Mouse (Mus musculus) kidney, postnatal 14 days (tissue): ENCODE data around the gene Fance.
A peak's percentile ranks its signal among the peaks of the same experiment; 100 is the strongest.

Source experiments
- DNase-seq: peaks from one replicate; pipeline ENCODE4 v3.0.0; 2022; ENCODE audit warnings: mixed read lengths

The Fance gene

DNA sequence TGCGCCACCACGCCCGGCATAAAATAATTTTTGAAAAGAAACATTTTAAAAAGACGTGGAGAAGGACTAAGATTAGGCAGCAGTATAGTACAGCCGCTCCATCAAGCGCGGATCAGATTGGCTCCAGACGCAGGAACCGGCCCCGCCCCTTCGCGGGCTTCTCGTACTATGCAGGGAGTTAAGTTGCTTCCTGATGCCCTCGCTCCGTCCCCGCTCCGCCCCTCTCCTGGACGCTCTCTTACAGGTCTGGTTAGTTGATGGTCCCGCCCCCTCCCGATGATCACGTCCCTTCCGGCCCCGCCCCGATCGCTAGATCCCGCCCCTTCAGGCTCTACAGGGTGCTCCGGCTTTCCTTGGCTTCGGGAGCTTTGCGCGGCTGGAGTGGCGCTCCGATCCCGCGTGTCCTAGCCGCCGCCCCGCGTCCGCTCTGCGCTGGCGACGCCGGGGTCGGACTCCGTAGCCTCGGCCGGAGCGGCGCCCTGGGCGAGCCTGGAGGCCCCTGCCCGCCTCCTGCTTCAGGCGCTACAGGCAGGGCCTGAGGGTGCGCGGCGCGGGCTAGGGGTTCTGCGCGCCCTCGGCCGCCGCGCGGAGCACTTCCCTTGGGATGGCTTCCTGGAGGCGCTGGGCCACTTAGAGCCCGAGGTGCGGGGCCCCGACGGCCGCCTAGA lies at the start of gene Fance:
Gene Fance (plus strand): TSS at position 308 of the 668 bp plus-strand sequence.
- DNase-seq, result peak; percentile 99

DNA sequence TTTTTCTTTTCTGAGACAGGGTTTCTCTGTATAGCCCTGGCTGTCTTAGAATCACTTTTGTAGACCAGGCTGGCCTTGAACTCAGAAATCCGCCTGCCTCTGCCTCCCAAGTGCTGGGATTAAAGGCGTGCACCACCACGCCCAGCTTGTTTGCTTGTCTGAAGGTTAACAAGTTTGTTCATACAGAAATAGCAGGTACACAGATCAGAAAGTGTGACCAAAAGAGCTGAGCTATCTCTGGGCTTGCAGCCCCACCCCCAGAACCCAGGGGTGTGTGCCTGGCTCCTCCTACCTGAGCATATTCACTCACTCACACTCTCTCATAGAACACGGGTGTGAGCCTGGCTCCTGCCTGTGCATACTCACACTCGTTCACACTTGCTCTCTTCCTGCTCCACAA lies 46.1 kb upstream of the Fance start:
- DNase-seq, result no peak

DNA sequence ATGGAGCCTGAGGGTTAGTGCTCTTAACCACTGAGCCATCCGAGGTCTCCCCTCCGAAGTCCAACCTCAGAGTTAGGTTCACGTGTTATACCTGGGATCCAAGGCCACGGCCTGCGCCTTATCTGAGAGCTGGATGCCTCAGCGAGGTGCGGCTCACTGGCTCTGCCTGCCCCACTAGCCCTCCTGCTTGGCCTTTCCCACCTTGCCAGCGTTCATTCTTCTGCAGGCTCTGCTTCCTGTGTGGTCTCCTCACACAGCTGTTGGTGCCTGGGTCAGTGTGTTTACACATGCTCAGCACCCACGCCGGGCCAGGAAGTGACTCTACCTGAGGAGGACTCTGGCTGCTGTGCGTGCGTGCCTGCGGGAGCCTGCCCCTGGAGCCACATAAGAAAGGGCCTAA lies 43.2 kb upstream of the Fance start:
- DNase-seq, result no peak

DNA sequence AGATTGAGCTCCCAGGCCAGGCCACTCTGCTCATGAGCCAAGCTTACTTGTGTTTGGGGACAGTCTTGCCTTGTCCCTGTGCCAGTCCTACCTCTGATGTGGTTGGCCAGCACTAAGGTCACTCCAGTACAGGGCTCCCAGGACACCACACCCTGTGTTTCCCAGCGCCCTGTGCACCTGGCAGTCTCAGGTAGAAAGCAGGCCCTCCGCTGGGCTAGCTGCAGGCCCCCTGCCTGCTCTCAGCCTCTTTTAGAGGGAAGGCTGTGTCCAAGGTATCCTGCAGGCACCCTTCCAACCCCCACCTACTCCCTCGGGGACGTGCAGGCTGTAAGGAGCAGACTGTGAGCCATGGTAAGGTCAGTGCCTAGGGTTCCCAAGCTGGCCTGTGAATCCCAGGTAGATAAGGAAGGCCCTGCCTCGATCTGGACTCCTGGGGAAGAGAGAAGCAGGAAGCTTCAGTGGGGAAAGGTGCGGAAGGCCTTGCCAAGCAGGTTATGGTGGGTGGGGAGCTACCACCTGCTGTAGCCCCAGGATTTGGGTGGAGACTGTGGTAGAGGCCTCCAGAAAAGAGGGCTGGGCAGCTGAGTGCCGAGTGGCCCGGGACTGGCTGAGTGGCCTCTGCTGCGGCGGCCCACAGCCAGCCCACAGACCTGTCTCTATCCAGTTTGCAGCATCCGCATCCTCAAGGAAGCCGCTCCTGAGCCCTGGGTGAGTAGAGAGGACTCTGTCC lies 41.6 kb upstream of the Fance start:
- DNase-seq, result no peak

DNA sequence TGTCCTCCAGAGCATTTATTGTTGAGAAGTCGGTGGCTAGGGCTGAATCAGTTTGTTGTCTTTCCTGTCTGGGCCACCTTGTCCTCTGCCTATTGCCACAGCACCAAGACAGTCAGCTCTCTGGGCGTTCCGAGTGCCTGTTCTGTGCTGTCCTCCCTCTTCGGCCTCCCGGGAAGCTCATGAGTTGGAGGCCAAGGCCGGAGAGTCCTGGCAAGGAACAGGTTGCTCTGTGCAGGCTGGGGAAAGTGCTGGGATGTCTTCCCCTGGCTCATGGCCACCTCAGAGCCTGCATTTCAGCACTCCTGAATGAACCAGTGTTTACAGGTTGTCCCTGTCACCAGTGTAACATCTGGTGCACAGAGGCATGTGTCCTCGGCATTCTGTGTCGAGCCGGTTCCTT lies 41.0 kb upstream of the Fance start:
- DNase-seq, result no peak

DNA sequence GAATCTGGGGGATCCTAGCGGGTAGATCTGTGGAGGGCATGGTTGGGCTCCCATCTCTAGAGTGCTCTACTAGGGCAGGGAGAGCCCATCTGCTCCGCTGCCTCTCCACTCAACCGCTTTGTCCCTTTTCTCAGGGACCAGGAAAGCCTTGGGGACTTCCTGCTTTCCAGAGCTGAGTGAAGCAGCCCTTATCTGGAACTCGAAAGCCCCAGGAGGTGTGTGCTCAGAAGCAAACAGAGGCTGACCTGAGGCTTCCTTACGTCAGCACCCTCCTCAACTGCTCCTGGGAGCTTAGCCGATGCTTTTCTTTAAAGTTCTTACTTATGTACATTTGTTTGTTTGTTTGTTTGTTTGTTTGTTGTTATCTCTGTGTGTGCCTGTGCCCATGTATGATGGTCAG lies 40.5 kb upstream of the Fance start:
- no peak for DNase-seq

DNA sequence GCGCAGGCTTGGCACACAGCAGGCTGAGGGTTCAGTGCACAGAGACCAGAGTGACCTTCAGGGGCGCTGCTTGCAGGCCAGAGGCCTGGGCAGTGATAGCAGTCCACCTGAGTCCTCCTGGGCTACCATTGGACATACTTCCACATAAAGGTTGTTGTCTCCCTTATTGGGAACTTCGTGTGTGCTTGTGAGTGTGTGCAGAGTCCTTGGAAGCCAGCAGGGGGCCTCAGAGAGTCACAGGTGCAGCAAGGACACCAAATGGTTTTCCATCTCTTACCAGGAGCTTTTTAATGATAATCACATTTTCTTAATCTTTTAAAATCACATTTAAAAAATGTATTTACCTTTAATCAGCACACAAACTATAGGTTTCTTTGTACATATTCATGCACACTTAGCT lies 38.6 kb upstream of the Fance start:
- no peak for DNase-seq

DNA sequence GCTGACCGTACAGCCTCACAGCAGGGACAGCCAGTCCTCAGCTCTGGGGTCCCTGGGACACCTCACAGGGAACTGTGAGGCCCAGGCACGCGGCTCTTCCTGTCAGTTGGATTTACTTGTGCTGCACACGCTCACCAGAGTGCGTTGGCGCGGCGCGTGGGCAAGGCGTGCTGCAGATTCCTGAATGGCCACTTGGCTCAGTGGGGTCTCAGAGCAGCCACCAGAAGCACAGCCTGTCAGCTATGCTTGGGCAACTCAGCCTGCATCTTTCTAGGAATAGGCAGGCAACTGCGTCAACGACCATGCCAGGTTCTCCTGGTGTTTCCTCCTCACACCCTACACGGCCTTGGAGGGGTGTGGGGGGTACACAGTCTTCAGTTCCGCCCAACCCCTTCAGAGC lies 36.1 kb upstream of the Fance start:
- DNase-seq, result no peak

DNA sequence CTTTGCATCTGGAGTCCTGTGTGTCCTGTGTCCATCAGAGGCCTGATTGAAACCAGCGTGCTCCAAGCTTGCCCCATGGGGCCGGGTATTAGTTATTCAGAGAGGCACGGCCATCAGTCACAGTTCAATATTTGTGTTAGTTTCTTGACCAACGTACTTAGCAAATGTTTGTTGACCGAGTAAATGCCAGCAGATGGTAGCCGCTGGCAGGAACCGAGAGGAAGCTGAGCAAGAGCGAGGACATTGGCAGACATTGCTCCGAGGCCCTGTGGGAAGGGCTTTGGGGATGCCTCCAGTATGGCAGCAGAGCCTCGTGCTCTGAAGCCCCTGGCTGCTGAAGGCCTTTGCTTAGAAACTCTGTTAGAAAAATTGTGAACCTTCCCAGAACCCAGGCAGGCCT lies 35.6 kb upstream of the Fance start:
- DNase-seq, result no peak

DNA sequence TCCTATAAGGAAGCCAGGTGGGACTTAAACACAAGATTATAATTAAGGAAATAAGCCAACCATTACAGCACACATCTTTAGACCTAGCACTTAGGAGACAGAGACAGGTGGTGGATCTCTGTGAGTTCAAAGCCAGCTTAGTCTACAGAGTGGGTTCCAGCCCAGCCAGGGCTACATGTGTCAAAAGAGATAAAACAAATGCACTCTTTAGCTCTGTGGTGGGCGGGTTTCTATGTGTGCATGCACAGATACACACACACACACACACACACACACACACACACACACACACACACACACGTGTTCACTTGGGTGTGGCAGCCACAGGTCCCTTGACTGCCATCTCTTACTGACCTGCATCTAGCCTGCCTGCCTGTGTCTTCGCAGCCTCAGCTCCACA lies 35.2 kb upstream of the Fance start:
- no peak for DNase-seq

DNA sequence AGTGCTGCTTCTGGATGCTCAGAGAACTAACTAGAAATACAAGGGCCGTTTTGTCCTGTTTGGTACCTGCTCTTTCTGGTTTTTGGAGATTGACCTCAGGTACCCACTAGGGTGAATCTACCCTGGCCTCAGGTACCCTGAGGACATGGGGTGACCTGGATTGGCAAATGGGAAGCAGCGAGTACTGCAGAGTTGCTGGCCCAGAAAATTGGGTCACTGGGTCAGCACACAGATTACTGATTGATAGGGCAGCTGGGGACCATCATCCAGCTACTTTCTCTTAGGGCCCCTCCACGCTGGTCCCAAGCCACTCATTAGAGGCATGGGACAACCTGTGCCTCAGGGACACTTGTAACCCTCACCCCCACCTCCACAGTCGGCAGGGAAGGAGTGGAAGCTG lies 34.1 kb upstream of the Fance start:
- peak; percentile 82 for DNase-seq

DNA sequence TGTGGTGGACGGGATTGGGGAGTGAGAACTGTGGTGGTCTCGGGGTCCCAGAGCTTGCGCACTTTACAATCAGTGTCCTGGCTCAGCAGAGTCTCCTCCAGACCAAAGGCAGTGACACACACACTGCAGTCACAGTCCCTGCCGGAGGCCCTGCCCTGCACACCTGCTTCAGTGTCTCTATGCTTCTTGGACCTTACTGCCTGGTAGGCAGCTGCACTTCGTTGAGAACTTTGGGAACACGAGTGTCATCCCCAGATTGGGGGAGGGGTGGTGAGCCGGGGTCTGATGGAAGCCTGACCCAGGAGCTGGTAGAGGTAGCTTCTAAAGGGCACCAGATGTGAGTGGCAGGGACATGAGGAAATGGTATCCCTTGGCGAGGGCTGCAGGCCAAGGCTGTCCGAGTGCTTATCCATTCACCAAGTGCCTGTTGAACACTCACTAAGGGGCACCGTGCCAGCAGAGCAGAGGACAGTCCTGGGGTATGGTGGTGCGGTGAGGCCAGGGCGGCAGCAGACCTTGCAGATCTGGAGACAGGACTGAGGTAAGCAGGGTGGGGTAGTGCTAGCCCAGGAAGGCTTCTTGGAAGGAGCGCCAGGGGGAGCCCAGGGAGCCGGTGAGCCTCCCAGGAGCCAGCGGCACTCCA lies 33.4 kb upstream of the Fance start:
- peak; percentile 90 for DNase-seq

DNA sequence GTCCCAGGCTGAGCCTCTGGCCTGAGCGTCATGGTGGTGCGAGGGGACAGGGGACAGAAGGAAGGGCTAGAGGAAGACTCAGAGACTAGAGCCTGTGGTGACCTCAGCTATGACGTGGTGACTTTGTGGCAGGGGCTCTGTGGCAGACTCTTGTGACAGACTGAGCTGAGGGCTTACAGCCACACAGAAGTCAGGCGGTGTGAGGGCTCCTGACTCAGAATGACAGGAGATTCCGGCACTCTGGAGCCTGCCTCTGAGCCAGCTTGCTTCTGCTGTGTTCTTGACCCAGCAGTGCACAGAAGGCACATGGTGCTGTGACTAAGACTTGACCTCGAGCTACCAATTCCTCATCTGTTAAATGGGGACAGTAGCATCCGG lies 32.9 kb upstream of the Fance start:
- DNase-seq, result no peak

DNA sequence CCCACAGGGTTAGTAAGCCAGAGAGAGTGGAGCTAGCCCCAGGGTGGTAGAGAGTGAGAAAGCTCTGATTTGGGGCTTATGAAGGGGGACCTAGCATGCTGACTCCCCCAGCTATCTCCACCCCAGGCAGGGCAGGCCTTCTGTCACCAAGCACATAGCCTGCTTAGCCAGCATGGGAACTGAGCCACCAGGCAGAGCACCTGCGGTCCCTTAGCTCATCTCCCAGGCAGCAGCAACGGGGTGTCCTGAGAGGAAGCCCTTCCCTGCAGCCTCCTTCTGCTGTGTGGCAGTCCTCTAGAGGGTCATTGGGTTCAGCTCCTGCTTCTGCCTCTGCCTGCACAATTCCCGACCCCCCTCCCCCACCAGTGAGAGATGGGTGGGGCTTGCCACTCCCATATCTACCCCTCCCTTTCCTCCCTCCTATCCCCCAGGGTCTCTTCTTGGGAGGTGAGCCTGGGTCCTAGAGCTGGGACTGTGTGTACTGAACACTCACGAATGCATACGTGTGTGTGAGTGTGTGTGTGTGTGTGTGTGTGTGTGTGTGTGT lies 32.4 kb upstream of the Fance start:
- peak; percentile 45 for DNase-seq

DNA sequence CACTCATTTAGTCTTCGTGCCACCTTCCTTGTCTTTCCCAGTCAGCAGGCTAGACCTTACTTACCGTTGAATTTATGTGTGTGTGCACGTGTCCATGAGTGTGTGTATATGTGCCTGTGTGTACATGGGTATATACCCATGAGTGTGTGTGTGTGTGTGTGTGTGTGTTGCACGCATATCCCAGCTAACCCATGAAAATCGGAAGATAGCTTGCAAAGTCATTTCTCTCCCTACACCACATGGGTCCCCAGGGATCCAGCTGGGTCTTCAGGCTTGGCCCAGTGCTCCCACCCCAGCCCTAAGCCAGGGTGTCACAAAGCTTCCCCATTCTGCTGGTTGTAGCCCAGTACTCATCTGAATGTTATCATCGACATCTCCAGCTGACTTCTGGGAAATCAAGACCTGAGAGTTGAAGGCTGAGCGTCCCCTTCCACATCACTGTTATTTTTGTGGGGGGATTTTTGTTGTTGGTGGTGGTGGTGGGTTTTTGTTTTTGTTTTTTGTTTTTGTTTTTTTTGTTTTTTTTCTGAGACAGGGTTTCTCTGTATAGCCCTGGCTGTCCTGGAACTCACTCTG lies 31.4 kb upstream of the Fance start:
- no peak for DNase-seq

DNA sequence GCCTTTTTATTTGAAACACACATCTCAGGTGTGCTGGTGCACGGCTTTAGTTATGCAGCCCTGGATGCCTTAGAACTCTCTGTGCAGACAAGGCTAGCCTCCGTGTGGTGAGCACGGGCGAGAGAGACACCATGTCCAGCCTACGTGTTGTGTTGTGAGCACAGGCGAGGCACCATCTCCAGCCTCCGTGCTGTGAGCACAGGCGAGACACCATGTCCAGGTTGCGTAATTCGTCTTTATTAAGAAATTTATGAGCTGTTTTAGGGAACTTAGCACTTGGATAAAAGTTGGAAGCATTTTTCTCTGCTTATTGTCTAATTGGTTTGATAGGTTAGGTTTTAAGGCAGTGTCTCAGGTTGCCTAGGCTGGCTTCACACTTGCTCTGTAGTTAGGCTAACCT lies 30.1 kb upstream of the Fance start:
- DNase-seq, result no peak

DNA sequence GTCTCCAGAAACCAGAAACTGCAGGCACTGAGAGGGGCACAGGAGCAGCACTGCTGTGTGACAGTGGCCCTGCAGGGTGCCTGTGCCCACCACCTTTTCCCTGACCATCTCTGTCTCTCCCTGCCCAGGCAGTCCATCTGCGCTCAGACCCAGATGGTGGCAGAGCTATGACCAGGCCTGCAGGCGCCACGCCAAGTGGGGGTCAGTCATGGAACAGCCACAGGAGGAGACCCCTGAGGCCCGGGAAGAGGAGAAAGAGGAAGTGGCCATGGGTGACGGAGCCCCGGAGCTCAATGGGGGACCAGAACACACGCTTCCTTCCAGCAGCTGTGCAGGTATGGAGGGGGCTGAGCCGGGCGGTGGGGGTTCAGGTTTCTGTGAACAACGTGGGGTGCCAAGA lies 27.2 kb upstream of the Fance start:
- DNase-seq, result no peak

DNA sequence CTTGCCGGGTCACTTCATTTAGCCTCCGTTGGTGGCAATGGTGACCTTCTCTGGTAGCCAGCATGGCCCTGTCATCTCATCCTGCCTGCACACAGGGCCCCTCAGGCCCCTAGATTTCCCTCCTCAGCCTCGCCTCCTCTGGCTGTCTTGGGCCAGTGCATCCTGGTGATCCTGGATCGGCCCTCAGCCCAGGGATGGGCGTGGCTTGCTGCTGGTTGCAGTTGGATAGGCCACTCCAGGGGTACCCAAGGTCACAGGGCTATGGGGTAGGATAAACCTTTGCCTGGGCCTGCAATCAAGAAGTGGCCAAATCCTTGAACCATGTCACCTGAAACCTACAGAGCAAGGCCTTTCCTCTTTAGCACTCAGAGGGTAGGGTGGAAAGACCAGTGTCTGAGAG lies 26.4 kb upstream of the Fance start:
- peak; percentile 54 for DNase-seq

DNA sequence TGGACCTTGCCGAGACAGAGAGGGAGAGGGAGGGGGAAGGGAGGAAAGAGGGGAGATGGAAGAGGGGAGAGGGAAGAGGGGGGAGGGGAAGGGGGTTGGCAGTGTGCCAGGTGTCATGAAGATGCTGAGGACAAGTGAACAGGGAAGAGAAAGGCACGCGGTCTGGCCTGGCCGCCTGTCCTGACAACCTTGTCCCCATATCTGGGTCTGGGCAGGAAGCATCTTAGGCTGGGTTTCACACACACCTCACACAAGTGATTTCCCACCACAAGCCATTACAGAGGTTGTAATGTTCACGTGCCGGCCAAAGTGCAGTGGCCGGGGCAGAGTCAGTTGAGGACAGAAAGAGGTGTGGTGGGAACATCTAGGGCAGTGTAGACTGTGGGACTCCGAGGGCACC lies 25.7 kb upstream of the Fance start:
- peak; percentile 66 for DNase-seq

DNA sequence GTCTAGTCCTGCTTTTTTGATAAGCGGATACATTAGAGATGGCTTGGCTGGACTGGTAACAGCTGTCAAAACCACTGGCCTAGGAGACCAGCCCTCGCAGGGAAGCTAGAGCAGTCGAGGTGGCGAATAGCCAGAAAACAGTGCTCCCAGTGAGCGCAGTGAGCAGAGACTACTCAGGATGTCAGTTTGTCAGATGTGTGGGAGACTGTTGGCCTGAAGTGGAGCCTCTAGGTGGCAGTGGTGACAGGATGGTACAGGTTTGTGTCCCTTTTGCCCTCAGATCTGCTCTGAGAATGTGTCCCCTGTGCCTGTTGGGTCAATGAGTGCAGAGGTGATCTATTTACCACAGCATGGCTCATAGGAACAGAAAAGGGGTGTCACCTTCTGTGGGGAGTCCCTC lies 25.3 kb upstream of the Fance start:
- DNase-seq, result no peak

DNA sequence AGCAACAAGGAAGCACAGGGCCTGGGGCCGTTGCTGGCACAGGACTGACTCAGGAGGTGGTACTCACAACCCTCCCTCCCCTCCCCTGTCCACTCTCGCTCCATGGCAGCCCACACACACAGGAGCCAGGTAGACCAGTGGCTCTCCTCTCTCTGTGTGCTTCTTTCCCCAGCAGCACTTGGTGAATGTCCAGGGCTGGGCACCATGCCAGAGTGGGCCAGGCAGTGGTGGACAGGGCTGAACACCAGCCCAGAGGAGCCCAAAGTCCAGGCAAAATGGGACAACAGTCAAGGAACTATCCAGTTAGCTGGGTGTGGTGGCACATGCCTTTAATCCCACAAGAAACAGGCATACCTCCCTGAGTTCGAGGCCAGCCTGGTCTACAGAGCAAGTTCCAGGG lies 23.1 kb upstream of the Fance start:
- DNase-seq, result peak; percentile 92

DNA sequence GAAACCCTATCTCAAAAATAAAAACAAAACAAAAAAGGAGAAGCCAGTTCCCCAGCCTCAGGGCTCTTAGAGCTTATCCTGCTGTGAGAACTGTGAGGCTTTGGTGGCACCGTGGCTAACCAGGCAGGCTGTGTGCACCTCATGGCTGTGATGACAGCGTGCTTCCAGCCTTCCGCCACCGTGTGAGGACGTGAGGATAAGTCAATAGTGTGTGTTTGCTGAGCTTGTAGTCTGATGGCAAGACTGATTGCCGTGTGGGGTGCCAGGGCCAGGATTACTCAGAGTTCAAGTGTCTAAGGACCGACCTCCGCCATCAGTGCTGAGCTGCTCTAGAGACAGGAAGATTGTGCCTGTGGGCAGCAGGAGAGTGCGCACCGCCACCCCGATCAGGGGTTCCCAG lies 22.6 kb upstream of the Fance start:
- DNase-seq, result no peak

DNA sequence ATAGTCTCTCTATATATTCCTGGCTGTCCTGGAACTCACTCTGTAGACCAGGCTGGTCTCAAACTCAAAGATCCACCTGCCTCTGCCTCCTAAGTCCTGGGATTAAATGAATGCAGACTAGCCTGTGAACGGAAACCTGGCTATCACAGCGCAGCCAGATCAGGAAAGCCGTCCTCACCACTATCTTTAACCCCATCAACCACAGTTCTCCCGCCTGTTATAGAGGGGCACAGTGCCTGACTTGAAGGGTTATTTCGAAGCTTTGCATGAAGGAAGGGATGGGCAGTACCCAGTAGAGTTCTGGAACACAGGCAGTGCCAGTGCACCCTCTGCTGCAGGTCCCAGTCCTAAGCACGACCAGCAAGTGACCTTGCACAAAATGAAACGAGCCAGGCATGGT lies 22.0 kb upstream of the Fance start:
- DNase-seq, result no peak

DNA sequence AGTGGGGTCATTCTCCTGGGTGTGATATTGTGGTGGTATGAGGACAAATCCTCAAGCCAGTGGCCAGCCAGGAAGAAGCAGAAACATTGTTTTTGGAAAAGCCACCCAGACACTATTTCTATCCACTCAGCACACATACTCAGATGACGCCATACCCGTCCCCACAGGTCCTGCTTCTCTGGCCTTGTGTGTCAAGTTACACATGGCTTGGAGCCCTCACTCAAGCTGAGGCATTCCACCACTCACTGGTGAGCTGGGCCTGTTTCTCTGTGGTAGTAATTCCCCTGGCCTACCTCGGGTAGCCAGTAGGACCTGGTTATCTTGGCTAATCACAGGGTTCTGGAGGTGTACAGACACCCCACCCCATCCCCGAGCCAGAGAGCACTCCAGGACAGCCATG lies 19.6 kb upstream of the Fance start:
- DNase-seq, result no peak
